Mouse (Mus musculus) hindbrain, embryonic 15.5 days (tissue): Measurements from ENCODE around the gene Phactr2. TPM values are rescaled to one million over a fixed set of nuclear protein-coding genes. Genes with fewer than 3 reads are reported as not detected.
A peak's percentile ranks its signal among the peaks of the same experiment; 100 is the strongest.

ENCODE experiments used
- ATAC-seq: fragments of 200-750 bp; cut with Nextera tagmentation; 2 replicates; pipeline ENCODE4 v1.8.0; 2017; ENCODE audit warnings: low read depth, moderate number of reproducible peaks, moderate TSS enrichment; ENCODE audit not compliant: low FRiP score
- H3K27ac ChIP-seq: fragments of 300-500 bp; sonication (generic); replicated peaks from 2 replicates; pipeline ENCODE4 v1.5.1; 2015; ENCODE audit warnings: mild to moderate bottlenecking, inconsistent platforms
- H3K27me3 ChIP-seq: fragments of 300-500 bp; sonication (generic); 2 replicates; pipeline ENCODE4 v1.6.1; 2015; ENCODE audit warnings: control low read depth, inconsistent platforms
- H3K36me3 ChIP-seq: fragments of 300-500 bp; sonication (generic); 2 replicates; pipeline ENCODE4 v1.6.1; 2015; ENCODE audit warnings: control low read depth, inconsistent platforms
- H3K4me1 ChIP-seq: fragments of 300-500 bp; sonication (generic); replicated peaks from 2 replicates; pipeline ENCODE4 v1.6.1; 2015; ENCODE audit warnings: control low read depth, inconsistent platforms
- H3K4me2 ChIP-seq: fragments of 300-500 bp; sonication (generic); 2 replicates; pipeline ENCODE4 v1.6.1; 2015; ENCODE audit warnings: moderate library complexity, mild to moderate bottlenecking, inconsistent platforms
- H3K4me3 ChIP-seq: fragments of 300-500 bp; sonication (generic); 2 replicates; pipeline ENCODE4 v1.5.1; 2015; ENCODE audit warnings: mild to moderate bottlenecking, inconsistent platforms
- H3K9ac ChIP-seq: fragments of 300-500 bp; sonication (generic); 2 replicates; pipeline ENCODE4 v1.6.1; 2015; ENCODE audit warnings: inconsistent platforms
- H3K9me3 ChIP-seq: fragments of 300-500 bp; sonication (generic); 2 replicates; pipeline ENCODE4 v1.6.1; 2016; ENCODE audit warnings: control low read depth, inconsistent platforms
- WGBS: fragments of 180-500 bp; shearing (Covaris S2); methylation state at CpG from one replicate; pipeline ENCODE4 v1.1.7; 2015; 5-methylcytosine and 5-hydroxymethylcytosine counted together
- polyA plus RNA-seq: library from polyadenylated mRNA; unstranded; fragments of >200 nt; fragmentation: Nextera tagmentation; extraction: Ambion mirVana; gene quantifications from 2 replicates; pipeline ENCODE4 v1.2.1, GENCODE M21; 2015

Gene Phactr2
- polyA plus RNA-seq, 1 experiment from 2014 or later = 7.7 TPM

DNA sequence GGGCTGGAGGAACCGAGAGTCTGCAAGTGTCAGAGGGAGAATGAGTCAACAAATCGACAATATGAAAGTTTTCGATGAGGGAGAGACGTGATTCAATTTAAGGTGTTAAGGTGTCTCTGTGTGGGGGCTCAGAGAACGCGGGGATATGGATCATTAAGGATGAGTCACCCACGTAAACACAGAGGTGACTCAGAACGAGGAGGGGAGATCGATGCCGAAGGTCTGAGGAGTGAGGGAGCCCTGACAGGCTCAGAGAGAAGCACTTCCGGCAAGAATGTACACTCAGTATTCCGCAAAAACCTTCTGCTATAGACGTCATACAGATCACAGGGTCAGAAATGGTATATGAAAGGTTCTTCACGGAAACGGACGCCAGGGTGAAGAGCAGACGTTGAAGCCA lies 49.7 kb downstream of the Phactr2 start:
- Histone ChIP-seq H3K9ac (no peak overlapping the region), H3K36me3 (no peaks in the 10 kb centered on the region), H3K4me1 (peaks cover 4% of the 10 kb centered on the region; the same call in 1 of the 2 replicates), H3K9me3 (no peaks in the 10 kb centered on the region), H3K4me2 (no peak overlapping the region), H3K27me3 (no peaks in the 10 kb centered on the region), H3K27ac (no peak overlapping the region), H3K4me3 (no peak overlapping the region)
- ATAC-seq = no peak
- WGBS = 89% methylated on average over 17 of the region's 17 CpGs

DNA sequence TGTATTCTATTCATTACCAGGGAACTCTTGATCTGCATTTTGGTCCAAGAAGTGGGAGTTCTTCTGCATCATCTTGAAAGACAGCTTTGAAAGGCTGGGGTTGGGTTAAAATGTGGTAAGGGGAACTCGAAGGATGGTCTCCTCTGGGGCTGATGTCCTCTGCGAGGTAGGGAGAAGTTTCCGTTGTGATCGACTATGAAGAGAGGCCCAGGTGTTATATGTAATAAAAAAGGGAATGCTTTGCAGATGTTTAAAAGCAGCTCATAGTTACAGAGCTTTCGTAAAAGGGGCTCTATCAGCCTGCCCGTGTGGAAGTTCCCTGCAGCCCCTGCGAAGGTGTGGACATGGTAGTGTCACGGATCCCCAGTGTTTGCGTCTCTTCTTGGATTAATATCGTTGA lies 50.2 kb downstream of the Phactr2 start:
- Histone ChIP-seq H3K4me1 (peaks cover under 1% of the 10 kb centered on the region; the same call in 1 of the 2 replicates), H3K27me3 (no peaks in the 10 kb centered on the region), H3K4me2 (no peak overlapping the region), H3K4me3 (no peak overlapping the region), H3K9ac (no peak overlapping the region), H3K27ac (no peak overlapping the region), H3K9me3 (no peaks in the 10 kb centered on the region), H3K36me3 (no peaks in the 10 kb centered on the region)
- no peak for ATAC-seq
- WGBS = 94% methylated on average over 10 of the region's 10 CpGs

DNA sequence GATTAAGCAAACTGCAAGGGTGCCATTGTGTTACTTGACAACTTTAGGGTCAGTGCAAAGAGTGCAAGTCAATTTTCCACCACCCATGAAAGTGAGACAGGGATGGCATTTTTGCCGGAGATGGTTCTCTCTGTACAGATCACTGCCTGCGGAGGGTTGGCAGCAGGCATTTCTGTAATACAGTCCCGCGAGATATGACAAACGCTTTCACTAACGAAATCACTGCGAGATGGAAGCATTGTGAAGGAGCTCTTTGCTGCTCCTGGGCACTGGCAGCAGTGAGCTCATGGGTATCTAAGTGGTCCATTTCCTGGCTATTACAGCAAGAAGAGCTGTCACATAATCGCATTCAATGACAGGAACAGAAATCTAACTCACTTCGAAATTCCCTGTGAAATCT lies 52.1 kb downstream of the Phactr2 start:
- H3K36me3 ChIP-seq = no peaks in the 10 kb centered on the region
- ATAC-seq = no peak
- no peak overlapping the region for H3K9ac ChIP-seq
- H3K27me3 ChIP-seq = no peaks in the 10 kb centered on the region
- no peak overlapping the region for H3K27ac ChIP-seq
- H3K4me2 ChIP-seq = no peak overlapping the region
- no peaks in the 10 kb centered on the region for H3K9me3 ChIP-seq
- H3K4me3 ChIP-seq = no peak overlapping the region
- no peaks in the 10 kb centered on the region for H3K4me1 ChIP-seq
- WGBS = 65% methylated on average over 9 of the region's 9 CpGs

DNA sequence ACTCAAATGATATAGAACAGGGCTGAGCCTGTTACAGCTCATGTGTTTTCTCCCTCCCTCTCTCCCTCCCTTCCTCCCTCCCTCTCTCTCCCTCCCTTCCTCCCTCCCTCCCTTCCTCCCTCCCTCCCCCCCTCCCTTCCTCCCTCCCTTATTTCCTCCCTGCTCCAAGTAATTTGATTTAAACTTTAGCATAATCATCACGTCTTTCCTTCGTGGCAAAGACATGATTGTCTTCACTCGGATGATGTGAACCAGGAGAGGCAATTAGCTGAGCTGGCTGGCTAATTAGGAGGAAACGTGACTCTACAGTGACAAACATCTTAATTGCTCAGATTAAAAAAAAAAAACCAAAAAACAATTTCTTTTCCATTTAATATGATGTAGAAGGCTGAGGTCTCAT lies 55.0 kb downstream of the Phactr2 start:
- Histone ChIP-seq H3K4me2 (no peak overlapping the region), H3K4me1 (peaks cover 7% of the 10 kb centered on the region), H3K36me3 (no peaks in the 10 kb centered on the region), H3K9me3 (no peaks in the 10 kb centered on the region), H3K4me3 (no peak overlapping the region), H3K27ac (no peak overlapping the region), H3K27me3 (no peaks in the 10 kb centered on the region), H3K9ac (no peak overlapping the region)
- ATAC-seq = no peak
- WGBS = 50% methylated on average over 4 of the region's 4 CpGs

DNA sequence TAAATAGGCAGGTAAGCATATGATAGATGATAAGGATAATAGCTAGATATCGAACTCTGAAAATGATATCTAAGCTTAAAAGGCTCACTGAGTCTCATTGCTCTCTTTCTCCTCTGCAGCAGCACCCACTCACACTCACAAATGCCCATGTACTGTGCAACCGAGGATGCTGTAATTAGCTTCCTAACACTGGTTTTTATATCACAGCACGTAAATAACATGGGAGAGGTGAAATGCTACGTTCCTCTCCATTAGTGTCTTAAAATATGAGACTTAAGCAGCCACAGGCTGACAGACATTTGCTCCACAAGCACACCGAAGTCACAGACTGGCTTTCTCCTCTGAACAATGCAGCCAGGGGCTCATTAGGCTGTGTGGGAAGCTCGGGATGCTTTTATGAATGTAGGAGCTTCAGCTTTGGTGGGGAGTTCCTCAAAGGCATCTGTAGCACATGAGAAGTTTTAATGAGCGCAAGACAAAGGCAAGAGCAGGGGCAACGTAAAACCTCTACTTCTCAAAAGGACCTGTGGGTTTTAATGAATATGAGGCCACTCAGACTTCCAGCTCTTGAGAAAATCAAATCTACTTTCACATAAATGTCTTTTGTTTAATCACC lies 58.6 kb downstream of the Phactr2 start:
- H3K36me3 ChIP-seq = no peaks in the 10 kb centered on the region
- peaks cover 7% of the 10 kb centered on the region for H3K4me1 ChIP-seq
- no peaks in the 10 kb centered on the region for H3K27me3 ChIP-seq
- H3K4me2 ChIP-seq = no peak overlapping the region
- no peak for ATAC-seq
- H3K27ac ChIP-seq = no peak overlapping the region
- H3K9ac ChIP-seq = no peak overlapping the region
- no peaks in the 10 kb centered on the region for H3K9me3 ChIP-seq
- no peak overlapping the region for H3K4me3 ChIP-seq
- WGBS = 42% methylated on average over 8 of the region's 8 CpGs

DNA sequence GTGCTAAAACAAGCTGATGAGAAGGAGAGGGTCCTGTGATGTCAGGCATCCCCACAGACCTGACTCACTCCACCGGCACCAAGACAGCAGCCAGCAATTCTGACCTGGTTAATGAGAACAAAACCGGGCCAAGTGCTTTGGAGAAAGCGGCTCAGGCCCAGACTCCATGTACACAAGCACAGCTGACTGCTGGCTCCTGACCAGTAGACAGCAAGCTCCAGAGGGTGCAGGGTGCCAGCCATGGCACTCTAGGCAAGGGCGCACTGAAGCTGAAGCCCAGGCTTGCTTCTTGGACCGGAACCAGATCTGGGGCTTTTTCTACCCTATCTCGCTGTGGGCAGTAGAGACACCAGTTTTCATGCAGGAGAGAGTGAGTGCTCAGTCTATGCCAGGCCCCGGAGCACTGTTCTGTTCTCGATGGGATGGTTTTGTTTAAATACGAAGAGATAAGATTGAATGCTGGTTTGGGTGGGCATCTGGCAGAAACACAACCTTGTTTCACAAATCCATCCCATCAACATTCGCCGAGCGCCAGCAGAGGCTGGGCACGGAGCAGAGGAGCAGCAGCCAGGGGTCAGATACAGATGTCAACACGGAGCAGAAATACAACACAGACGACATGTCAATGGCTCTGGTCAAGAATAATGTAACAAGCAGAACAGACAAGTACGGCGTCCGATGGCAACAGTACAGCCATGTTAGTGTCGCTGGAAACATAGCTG lies 61.8 kb downstream of the Phactr2 start:
- H3K9ac ChIP-seq = no peak overlapping the region
- H3K36me3 ChIP-seq = no peaks in the 10 kb centered on the region
- no peak overlapping the region for H3K27ac ChIP-seq
- peaks cover 7% of the 10 kb centered on the region for H3K4me1 ChIP-seq
- H3K9me3 ChIP-seq = no peaks in the 10 kb centered on the region
- ATAC-seq = peak; percentile 84
- H3K4me2 ChIP-seq = no peak overlapping the region
- no peaks in the 10 kb centered on the region for H3K27me3 ChIP-seq
- WGBS = 83% methylated on average over 19 of the region's 19 CpGs
- H3K4me3 ChIP-seq = no peak overlapping the region

DNA sequence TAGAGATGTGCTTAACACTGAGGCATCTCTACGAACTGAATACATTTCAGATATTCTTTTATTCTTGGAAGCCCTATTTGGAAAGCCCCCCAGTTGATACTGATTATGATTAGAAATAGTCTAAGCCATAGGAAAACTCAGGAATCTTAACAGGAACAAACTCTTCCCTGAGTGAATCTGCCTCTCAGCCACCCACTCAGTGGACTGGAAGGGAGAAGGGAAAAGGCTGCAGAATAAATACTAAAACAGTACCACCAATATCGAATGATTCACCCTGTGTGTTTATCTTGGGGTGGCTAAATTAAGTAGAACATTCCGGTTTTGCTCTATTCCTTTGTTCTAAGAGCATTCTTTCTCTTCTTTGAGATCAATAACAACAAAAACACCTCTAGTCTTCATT lies 63.2 kb downstream of the Phactr2 start:
- Histone ChIP-seq H3K27ac (no peak overlapping the region), H3K9me3 (no peaks in the 10 kb centered on the region), H3K4me3 (no peak overlapping the region), H3K36me3 (no peaks in the 10 kb centered on the region), H3K9ac (no peak overlapping the region), H3K27me3 (no peaks in the 10 kb centered on the region), H3K4me2 (no peak overlapping the region), H3K4me1 (peaks cover 7% of the 10 kb centered on the region)
- ATAC-seq = no peak
- WGBS = 89% methylated on average over 3 of the region's 3 CpGs

DNA sequence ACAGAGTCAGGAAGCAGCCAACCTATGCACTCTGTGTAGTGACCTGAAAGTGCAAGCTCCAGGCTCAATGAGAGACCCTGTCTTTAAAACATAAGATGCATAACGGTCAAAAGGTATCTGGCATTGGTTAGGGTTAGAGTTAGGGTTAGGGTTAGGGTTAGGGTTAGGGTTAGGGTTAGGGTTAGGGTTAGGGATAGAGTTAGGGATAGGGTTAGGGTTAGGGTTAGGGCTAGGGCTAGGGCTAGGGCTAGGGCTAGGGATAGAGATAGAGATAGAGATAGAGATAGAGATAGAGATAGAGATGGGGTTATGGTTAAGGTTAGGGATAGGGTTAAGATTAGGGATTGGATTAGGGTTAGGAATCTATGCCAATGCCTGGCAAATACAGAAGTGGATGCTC lies 72.2 kb downstream of the Phactr2 start:
- Histone ChIP-seq H3K27me3 (no peaks in the 10 kb centered on the region), H3K27ac (no peak overlapping the region)
- WGBS = 85% methylated on average over 1 of the region's 1 CpGs

DNA sequence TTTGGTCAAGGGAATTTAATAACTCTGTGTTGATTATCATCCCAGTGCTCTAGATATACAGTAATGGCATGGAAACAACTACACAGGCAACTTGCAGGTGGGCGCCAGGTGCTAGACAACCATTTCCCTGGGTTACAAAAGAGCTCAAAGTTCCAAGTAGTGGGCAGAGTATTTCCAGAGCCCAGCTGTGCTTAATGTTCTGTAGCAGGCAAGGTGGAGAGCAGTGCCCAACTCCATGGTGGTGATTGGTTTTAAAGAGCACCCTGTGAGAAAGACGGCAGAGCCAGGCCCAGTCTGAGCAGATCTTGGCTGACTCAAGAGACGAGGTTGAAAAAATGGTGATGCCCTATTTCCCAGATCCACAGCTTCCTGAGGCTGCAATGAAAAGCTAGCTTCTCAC lies 78.5 kb downstream of the Phactr2 start:
- Histone ChIP-seq H3K4me2 (no peak overlapping the region), H3K9ac (no peak overlapping the region), H3K4me1 (no peaks in the 10 kb centered on the region), H3K4me3 (no peak overlapping the region), H3K27ac (no peak overlapping the region), H3K9me3 (no peaks in the 10 kb centered on the region), H3K27me3 (no peaks in the 10 kb centered on the region), H3K36me3 (no peaks in the 10 kb centered on the region)
- 81% methylated on average over 3 of the region's 3 CpGs for WGBS
- no peak for ATAC-seq

More for the DNA sequence above, 72.2 kb downstream of the Phactr2 start:
- Histone ChIP-seq H3K4me3 (no peak overlapping the region), H3K4me2 (no peak overlapping the region), H3K36me3 (no peaks in the 10 kb centered on the region), H3K9ac (no peak overlapping the region), H3K9me3 (no peaks in the 10 kb centered on the region), H3K4me1 (no peaks in the 10 kb centered on the region)
- no peak for ATAC-seq

DNA sequence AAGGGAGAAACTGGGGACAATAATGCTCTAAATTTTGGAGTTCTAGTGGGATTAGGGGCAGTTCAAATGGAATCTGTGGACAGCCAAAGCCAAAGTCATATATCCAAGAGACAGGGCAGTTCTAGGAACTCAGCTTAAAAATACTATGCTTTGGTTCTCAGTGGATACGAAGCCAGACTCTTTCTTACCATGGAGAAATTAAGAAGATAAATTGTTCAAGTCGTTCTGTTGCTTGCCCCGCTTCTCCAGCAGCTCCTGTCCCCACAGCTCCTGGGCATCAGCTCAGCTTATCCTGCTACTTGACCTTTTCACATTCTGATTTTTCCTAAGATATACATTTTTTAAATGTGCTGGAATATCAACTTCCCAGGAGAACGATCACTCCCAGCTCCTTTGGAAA lies 80.2 kb downstream of the Phactr2 start:
- no peaks in the 10 kb centered on the region for H3K27me3 ChIP-seq
- H3K4me3 ChIP-seq = no peak overlapping the region
- WGBS = 82% methylated on average over 4 of the region's 4 CpGs
- no peaks in the 10 kb centered on the region for H3K9me3 ChIP-seq
- no peak overlapping the region for H3K27ac ChIP-seq
- H3K4me2 ChIP-seq = no peak overlapping the region
- H3K9ac ChIP-seq = no peak overlapping the region
- no peaks in the 10 kb centered on the region for H3K36me3 ChIP-seq
- ATAC-seq = no peak
- peaks cover 5% of the 10 kb centered on the region for H3K4me1 ChIP-seq

DNA sequence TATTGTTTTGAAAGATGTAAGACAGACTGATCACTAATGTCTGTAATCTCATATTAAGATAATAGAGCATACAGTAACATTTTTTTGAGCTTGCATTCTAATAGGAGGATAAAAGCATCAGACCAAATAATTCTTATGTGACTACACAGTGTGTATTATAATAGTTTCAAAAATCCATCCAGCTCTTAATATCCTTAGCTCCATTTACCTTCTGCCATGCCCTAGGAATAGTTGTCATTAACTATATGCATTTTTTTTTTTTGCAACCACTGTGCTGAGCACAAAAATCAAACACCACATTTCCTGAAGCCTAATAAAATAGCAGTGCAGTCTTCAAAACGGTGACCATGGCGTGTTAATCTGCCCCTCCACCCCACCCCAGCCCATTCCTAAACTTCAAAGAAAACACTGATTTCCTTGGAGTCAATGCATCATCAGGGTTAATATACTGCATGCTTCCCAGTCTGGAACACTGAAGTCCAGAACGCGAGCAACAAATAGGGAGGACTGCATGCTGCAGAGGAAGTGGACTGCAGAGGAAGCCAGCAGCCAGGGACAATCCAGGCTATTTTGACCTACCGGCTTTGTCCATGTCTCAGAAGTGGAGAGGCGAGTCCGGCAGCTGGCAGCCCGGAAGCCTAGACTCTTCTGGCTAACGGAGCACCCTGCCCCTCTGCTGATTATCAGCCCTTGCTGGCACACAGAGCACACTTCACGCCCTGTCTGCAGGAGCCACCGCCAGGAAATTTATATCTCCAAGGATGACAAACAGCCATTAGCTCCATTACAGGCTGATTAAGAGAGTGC lies 85.9 kb downstream of the Phactr2 start:
- Histone ChIP-seq H3K27me3 (no peaks in the 10 kb centered on the region), H3K9ac (peak overlapping the region; percentile 14), H3K4me1 (peaks cover 13% of the 10 kb centered on the region), H3K36me3 (no peaks in the 10 kb centered on the region), H3K9me3 (no peaks in the 10 kb centered on the region), H3K4me3 (peak overlapping the region; percentile 33), H3K27ac (peak overlapping the region; percentile 70), H3K4me2 (peak overlapping the region; percentile 53)
- peak; percentile 68; the same call in 1 of the 2 replicates for ATAC-seq
- WGBS = 25% methylated on average over 11 of the region's 11 CpGs

DNA sequence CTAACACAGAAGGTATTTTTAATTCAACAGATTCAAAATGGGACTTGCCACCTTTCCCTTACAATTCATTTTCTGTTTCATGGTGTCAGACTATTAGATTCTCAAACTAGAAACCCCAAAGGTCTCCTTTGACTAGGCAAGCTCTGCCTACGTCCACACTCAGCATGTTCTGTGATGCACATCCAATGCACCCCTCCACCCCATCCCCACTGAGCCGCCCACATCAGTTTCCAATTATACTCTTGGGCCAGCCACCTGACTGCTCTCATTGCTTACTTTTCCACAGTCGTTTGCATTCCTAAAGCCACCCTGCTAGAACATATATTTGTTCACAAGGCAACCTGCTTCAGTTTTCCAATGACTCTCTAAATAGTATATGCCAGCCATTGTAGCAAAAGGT lies 89.3 kb downstream of the Phactr2 start:
- no peak overlapping the region for H3K4me3 ChIP-seq
- no peak overlapping the region for H3K4me2 ChIP-seq
- 69% methylated on average over 3 of the region's 3 CpGs for WGBS
- no peaks in the 10 kb centered on the region for H3K27me3 ChIP-seq
- no peak for ATAC-seq
- H3K36me3 ChIP-seq = no peaks in the 10 kb centered on the region
- peaks cover 13% of the 10 kb centered on the region for H3K4me1 ChIP-seq
- H3K9ac ChIP-seq = no peak overlapping the region
- H3K9me3 ChIP-seq = no peaks in the 10 kb centered on the region
- no peak overlapping the region for H3K27ac ChIP-seq
